Mouse (Mus musculus) hematopoietic stem cell, adult 5-6 weeks (primary cell): ENCODE measurements around the gene Cdk13. TPM values are rescaled to one million over a fixed set of nuclear protein-coding genes. Genes with fewer than 3 reads are reported as not detected.

Source experiments
- ATAC-seq, 2 experiments: fragments of 125-278 bp in 1 of 2; replicated peaks in 1 of 2; 2 replicates each; pipeline ENCODE4 v1.8.0; 2016 to 2017; ENCODE audit warnings: inconsistent platforms in 2 of 2, mild to moderate bottlenecking in 2 of 2, moderate number of reproducible peaks in 2 of 2, low read depth in 1 of 2, moderate TSS enrichment in 1 of 2; ENCODE audit not compliant: low FRiP score in 2 of 2, poor library complexity in 2 of 2, severe bottlenecking in 2 of 2, insufficient read depth in 1 of 2, low TSS enrichment in 1 of 2
- total RNA-seq: library from RNA; stranded (forward); fragments of 172-1452, 232-1000 nt; gene quantifications from 2 replicates; pipeline ENCODE4 v1.2.3, GENCODE M21; 2017

Cdk13 gene
- total RNA-seq, 1 experiment from 2014 or later = 107 TPM

- ATAC-seq = no peak
Measured at GRCm38 (mm10) chr13:17693816-17694215, 111.1 kb downstream of the Cdk13 start.

- no peak for ATAC-seq
Measured at GRCm38 (mm10) chr13:17691436-17691835, 113.5 kb downstream of the Cdk13 start.

- ATAC-seq = no peak
Measured at GRCm38 (mm10) chr13:17690686-17691085, 114.2 kb downstream of the Cdk13 start.

GRCm38 (mm10) chr13:17689461-17689860, 115.4 kb downstream of the Cdk13 start:
- ATAC-seq = no peak

- no peak for ATAC-seq
Measured at GRCm38 (mm10) chr13:17671122-17671521, 133.8 kb downstream of the Cdk13 start.

GRCm38 (mm10) chr13:17667380-17667779, 137.5 kb downstream of the Cdk13 start:
- no peak for ATAC-seq

Other genes with a start within 250 kb of the Cdk13 start
- gene Mplkip, start 109.9 kb downstream of the Cdk13 start, total RNA-seq = 34.2 and 36.9 TPM in 2 replicates
- gene Sugct, start 109.5 kb downstream of the Cdk13 start, total RNA-seq = 4.9 and 6.4 TPM in 2 replicates
- gene Rala, start 139.1 kb upstream of the Cdk13 start, total RNA-seq = 28.4 and 31.0 TPM in 2 replicates
- gene Yae1d1, start 188.3 kb upstream of the Cdk13 start, total RNA-seq = 14.7 and 17.4 TPM in 2 replicates